Mouse (Mus musculus) E14TG2a.4 (cell line): ENCODE results near the gene Clgn.

Source experiments
- H3K27me3 ChIP-seq: 2 replicates; pipeline ENCODE4 v1.6.1; 2014; ENCODE audit warnings: low read length, control low read depth; ENCODE audit not compliant: insufficient read depth
- H3K36me3 ChIP-seq: 2 replicates; pipeline ENCODE4 v1.6.1; 2014; ENCODE audit warnings: low read length, control low read depth; ENCODE audit not compliant: insufficient read depth
- H3K4me1 ChIP-seq: replicated peaks from 2 replicates; pipeline ENCODE4 v1.6.1; 2014; ENCODE audit warnings: low read depth, low read length, control low read depth
- H3K4me3 ChIP-seq: replicated peaks from 2 replicates; pipeline ENCODE4 v1.5.1; 2014; ENCODE audit warnings: mild to moderate bottlenecking, low read length
- H3K9me3 ChIP-seq: 2 replicates; pipeline ENCODE4 v1.6.1; 2014; ENCODE audit warnings: low read length, control low read depth
- CTCF ChIP-seq: conservative IDR thresholded peaks from 2 replicates; pipeline ENCODE4 v1.5.1; 2014; ENCODE audit warnings: low read length
- NANOG ChIP-seq: IDR thresholded peaks from 2 replicates; pipeline ENCODE4 v1.6.1; 2014; ENCODE audit warnings: borderline replicate concordance, low read length, mixed read lengths
- POU5F1 ChIP-seq: IDR thresholded peaks from 2 replicates; pipeline ENCODE4 v1.6.1; 2014; ENCODE audit warnings: low read length, borderline replicate concordance

The Clgn gene

DNA sequence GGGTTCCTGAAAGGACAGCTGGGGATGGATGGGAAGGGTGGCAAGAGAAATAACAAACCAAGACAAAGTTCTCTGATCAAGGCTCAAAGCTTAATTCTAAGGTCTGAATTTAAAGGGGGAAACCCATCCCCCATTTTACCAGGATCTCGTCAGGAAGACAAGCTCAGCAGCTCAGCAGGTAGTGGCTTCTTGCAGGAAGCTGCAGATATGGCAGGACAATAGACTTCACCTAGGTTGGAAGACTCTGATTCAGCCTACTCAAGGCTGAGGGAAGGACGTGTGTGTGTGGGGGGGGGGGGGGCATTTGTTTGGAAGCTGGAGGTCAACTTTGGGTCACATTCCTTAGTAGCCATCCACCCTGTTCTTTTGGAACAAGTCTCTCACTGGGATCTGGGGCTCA lies 6.8 kb upstream of the Clgn start:
- Histone ChIP-seq H3K9me3 (no peaks in the 10 kb centered on the region), H3K27me3 (no peaks in the 10 kb centered on the region), H3K4me3 (no peak overlapping the region), H3K4me1 (peaks cover 49% of the 10 kb centered on the region), H3K36me3 (no peaks in the 10 kb centered on the region)
- TF ChIP-seq NANOG (peak; percentile 75; the same call in 1 of the 2 replicates), POU5F1 (no peak), CTCF (no peak)

DNA sequence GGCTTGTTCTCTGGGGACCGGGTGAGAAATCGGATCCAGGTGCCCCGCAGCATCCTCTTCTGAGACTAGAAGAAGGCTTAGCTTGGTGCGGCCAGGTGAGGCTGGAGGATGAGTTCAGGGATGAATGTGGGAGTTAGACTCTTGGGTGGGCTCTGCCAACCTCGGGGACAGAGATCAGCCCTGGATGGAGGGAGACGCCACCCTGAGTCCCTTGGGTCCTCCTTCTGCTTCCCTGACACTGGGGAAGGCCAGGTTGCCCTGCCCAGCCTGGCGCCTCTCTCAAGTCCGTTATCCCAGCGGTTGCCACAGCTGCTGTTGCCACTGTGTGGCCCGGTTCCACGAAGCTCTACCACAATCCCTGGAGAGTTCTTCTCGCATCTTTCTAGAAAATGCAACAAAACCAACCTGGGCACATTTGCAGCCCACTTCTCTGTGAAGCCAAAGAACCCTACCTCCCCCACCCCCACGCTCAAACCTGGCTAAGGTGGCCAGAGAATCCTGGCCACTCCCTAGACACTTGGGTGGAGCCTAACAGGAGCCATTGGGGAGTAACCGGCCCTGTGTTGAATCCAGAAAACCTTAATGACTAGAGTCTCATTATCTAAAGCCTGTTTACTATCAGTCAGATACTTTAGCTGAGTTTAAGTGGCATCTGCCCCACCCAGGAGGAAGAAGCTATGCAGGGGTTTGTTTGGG lies 487 bp downstream of the Clgn start:
- no peaks in the 10 kb centered on the region for H3K36me3 ChIP-seq
- no peak for TF ChIP-seq NANOG
- no peak for TF ChIP-seq POU5F1
- no peak for TF ChIP-seq CTCF
- no peaks in the 10 kb centered on the region for H3K9me3 ChIP-seq
- peak overlapping the region; percentile 90 for H3K4me3 ChIP-seq
- peaks cover 33% of the 10 kb centered on the region for H3K4me1 ChIP-seq
- H3K27me3 ChIP-seq: 0 out of 2 replicates have a peak, but pooled peaks cover 6% of the 10 kb centered on the region

DNA sequence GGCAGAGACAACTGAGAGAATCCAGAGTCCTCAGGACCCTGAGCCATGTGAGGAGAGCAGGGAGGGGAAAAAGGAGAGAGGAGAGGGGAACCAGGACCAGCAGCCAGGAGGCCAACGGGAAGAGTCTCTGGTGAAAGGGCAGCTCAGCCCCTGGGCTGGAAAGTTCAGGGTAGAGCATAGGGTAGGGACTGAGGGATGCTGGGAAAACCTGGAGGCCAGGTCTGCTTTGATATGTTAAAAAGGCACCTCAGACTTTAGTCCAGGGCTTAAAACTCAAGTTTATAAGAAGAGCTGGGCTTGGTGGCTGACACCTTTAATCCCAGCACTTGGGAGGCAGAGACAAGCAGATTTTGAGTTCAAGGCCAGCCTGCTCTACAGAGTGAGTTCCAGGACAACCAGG lies 2.9 kb downstream of the Clgn start:
- H3K4me1 ChIP-seq: peaks cover 52% of the 10 kb centered on the region
- TF ChIP-seq POU5F1: no peak
- no peak for TF ChIP-seq NANOG
- no peak for TF ChIP-seq CTCF
- H3K27me3 ChIP-seq: 0 out of 2 replicates have a peak, but pooled peaks cover 6% of the 10 kb centered on the region
- no peaks in the 10 kb centered on the region for H3K9me3 ChIP-seq
- no peaks in the 10 kb centered on the region for H3K36me3 ChIP-seq
- H3K4me3 ChIP-seq: no peak overlapping the region

- no peak for TF ChIP-seq CTCF
- TF ChIP-seq NANOG: no peak
- no peak for TF ChIP-seq POU5F1
- no peaks in the 10 kb centered on the region for H3K9me3 ChIP-seq
- H3K36me3 ChIP-seq: peaks cover 7% of the 10 kb centered on the region; the same call in 1 of the 2 replicates
- 0 out of 2 replicates have a peak, but pooled peaks cover 6% of the 10 kb centered on the region for H3K27me3 ChIP-seq
- peaks cover 50% of the 10 kb centered on the region for H3K4me1 ChIP-seq
- no peak overlapping the region for H3K4me3 ChIP-seq
Observed at GRCm38 (mm10) chr8:83394325-83394724, 4.7 kb downstream of the Clgn start.

DNA sequence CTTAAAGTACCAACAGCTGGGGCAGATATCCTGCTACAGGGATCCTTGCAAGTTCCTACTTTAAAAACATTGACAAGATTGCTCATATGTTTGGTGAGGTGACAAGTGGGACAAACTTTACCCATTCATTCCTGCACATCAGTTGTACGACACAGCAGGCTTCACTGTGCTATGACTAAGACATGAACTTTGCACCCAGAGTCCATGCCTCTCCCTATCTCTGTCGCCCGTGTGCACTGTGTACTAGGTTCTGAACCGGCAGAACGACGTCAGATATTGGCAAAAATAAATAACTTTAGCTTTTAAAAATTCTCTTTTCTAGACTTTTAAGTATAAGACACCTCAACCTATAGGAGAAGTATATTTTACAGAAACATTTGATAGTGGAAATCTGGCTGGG lies 7.0 kb downstream of the Clgn start:
- Histone ChIP-seq H3K36me3 (peaks cover 16% of the 10 kb centered on the region; the same call in 1 of the 2 replicates), H3K4me1 (peaks cover 35% of the 10 kb centered on the region), H3K27me3 (no peaks in the 10 kb centered on the region), H3K4me3 (no peak overlapping the region), H3K9me3 (no peaks in the 10 kb centered on the region)
- TF ChIP-seq POU5F1 (no peak), CTCF (no peak), NANOG (no peak)

- Histone ChIP-seq H3K27me3 (no peaks in the 10 kb centered on the region), H3K9me3 (no peaks in the 10 kb centered on the region), H3K4me1 (peaks cover 26% of the 10 kb centered on the region), H3K36me3 (peaks cover 16% of the 10 kb centered on the region; the same call in 1 of the 2 replicates), H3K4me3 (no peak overlapping the region)
- TF ChIP-seq NANOG (no peak), CTCF (no peak)
Observed at GRCm38 (mm10) chr8:83397726-83398125, 8.1 kb downstream of the Clgn start.

- Histone ChIP-seq H3K4me3 (no peak overlapping the region), H3K27me3 (peaks cover 5% of the 10 kb centered on the region; the same call in 1 of the 2 replicates), H3K9me3 (no peaks in the 10 kb centered on the region), H3K36me3 (0 out of 2 replicates have a peak, but pooled peaks cover under 1% of the 10 kb centered on the region), H3K4me1 (peaks cover 18% of the 10 kb centered on the region)
- TF ChIP-seq CTCF (no peak), POU5F1 (no peak), NANOG (no peak)
Observed at GRCm38 (mm10) chr8:83405548-83405947, 15.9 kb downstream of the Clgn start.

GRCm38 (mm10) chr8:83406836-83407235 lies 17.2 kb downstream of the Clgn start:
- Histone ChIP-seq H3K4me1 (peaks cover 18% of the 10 kb centered on the region), H3K4me3 (no peak overlapping the region), H3K9me3 (no peaks in the 10 kb centered on the region), H3K27me3 (peaks cover 5% of the 10 kb centered on the region; the same call in 1 of the 2 replicates), H3K36me3 (no peaks in the 10 kb centered on the region)
- TF ChIP-seq CTCF (peak; percentile 58), POU5F1 (no peak)
